10 mouse cellular contexts compared by ENCODE assay signal in the genomic region with DNA sequence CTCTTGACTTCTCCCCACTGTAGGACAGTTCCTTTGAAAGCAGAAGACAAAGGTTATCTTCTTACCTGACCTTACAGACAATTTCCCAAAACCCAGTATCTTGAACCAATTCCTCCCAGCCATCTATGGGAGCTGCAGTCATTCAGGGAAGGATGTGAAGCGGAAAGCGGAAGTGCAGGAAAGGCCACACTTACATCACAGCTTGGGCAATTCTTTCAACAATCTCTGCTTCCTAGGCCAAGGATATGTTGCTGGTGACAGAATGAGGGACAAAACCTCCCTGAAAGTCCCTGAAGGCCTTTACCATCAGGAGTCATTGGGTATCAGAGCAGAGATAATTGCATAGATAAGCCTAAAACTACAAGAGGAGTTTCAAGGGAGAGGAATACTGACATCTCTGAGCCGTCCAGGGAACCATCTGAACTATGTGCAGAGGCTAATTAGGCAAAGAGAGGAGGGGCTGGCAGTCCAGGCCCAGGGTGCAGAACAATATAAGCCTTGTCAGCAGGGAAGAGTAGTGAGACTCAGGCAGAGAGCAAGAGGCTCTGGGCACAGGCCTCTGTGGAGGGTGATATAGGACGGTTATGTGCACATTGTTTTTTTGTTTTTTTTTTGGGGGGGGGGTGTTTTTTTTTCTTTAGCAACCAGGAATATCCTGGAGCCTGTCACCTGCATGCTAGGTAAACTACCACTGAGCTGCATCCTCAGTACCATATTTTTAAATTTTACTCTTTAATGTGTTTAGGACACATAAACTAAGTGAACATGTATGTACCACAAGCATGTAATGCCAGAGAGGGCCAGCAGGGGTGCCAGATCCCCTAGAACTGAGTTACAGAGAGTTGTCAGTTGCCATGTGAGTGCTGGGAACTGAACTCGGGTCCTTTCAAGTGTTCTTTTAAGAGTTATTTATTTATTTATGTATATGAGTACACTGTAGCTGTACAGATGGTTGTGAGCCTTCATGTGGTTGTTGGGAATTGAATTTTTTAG. TPM values are rescaled to one million over a fixed set of nuclear protein-coding genes. Genes with fewer than 3 reads are reported as not detected.
DNase-seq lines count a peak whose midpoint lies in the region; ATAC-seq and TF ChIP-seq lines count a peak whose summit lies in the region.
"Had no signal": no experiment of that assay in that cellular context is flagged by ENCODE, and none has a peak within 500 bp of the region (broad histone marks: within the 10 kb centered on the region; RNA-seq: fewer than 3 reads in every experiment).

No protein-coding gene starts in this region.

- no peaks in the 10 kb centered on the region for H3K9me3 ChIP-seq in kidney, embryonic 14.5 days (ENCODE audit: control insufficient read depth, low read length)
- peaks cover 13% of the 10 kb centered on the region for H3K9me3 ChIP-seq in CH12.LX (replicated peaks; ENCODE audit: low read length)

- in situ Hi-C loops in CH12.LX (cut with MboI; ENCODE audit: low pct_ligation_motif_present, low pct_unique_long_range_greater_than_20kb, low sequenced_read_pairs): no loop called here

- no peak overlapping the region for H3K27ac ChIP-seq in kidney, embryonic 14.5 days (ENCODE audit: low read depth, low read length)
- no peak overlapping the region for H3K27ac ChIP-seq in CH12.LX (ENCODE audit: insufficient read depth, low read depth)
- H3K27ac ChIP-seq: limb, embryonic 12.5 days had no signal

- H3K9ac ChIP-seq in kidney, embryonic 14.5 days (ENCODE audit: low read depth, low read length): no peak overlapping the region
- H3K9ac ChIP-seq in CH12.LX (ENCODE audit: insufficient read depth, low read depth): no peak overlapping the region
- H3K9ac ChIP-seq: limb, embryonic 12.5 days had no signal

- no peak overlapping the region for H3K4me2 ChIP-seq in kidney, embryonic 14.5 days (replicated peaks; ENCODE audit: low read depth, low read length)
- no peak overlapping the region for H3K4me2 ChIP-seq in CH12.LX (ENCODE audit: insufficient read depth, low read depth, poor library complexity, severe bottlenecking)
- H3K4me2 ChIP-seq: limb, embryonic 12.5 days had no signal

- H3K36me3 ChIP-seq in kidney, embryonic 14.5 days (ENCODE audit: control insufficient read depth, insufficient read depth, low read length): peaks cover 8% of the 10 kb centered on the region; the same call in 1 of the 2 replicates
- H3K36me3 ChIP-seq in CH12.LX (replicated peaks in 1 of 2; ENCODE audit: control insufficient read depth in 1 of 2, insufficient read depth in 1 of 2, low read length in 1 of 2): peaks cover 45 to 89% of the 10 kb centered on the region in 2 experiments

- no peaks in the 10 kb centered on the region for H3K79me2 ChIP-seq in CH12.LX (replicated peaks; ENCODE audit: control insufficient read depth, extremely low read depth, insufficient read depth, poor library complexity, severe bottlenecking)

- no peak for TF ChIP-seq RAD21 in CH12.LX (IDR thresholded peaks at IDR 0.05; ENCODE audit: low read depth, low read length)

- TF ChIP-seq POLR2A in CH12.LX (IDR thresholded peaks at IDR 0.05; ENCODE audit: low read depth, low read length): no peak

- TF ChIP-seq EP300 in CH12.LX (IDR thresholded peaks at IDR 0.05; ENCODE audit: low read length): no peak

- H3K27me3 ChIP-seq in kidney, embryonic 14.5 days (ENCODE audit: control insufficient read depth, insufficient read depth, low read length): no peaks in the 10 kb centered on the region
- no peaks in the 10 kb centered on the region for H3K27me3 ChIP-seq in CH12.LX (replicated peaks)
- H3K27me3 ChIP-seq: limb, embryonic 12.5 days had no signal

- peak; percentile 39 for DNase-seq in CD4-positive, CD25-positive, alpha-beta regulatory T cell, adult 2 months (ENCODE audit: low read depth, low spot score)
- peak; percentile 29 for DNase-seq in kidney, postnatal 4 days
- no peak for DNase-seq in CH12.LX (ENCODE audit: extremely low read depth)
- peak; percentile 42 for DNase-seq in induced T-regulatory cell, adult 2 months (ENCODE audit: low read depth)
- DNase-seq in layer of hippocampus, postnatal 25 days (ENCODE audit: extremely low spot score in 1 of 2, low spot score in 1 of 2): no peak
- no peak for DNase-seq in urinary bladder, postnatal 10 days (ENCODE audit: low spot score)

- dilution Hi-C loops in CH12.LX (cut with MboI; ENCODE audit: extremely low pct_ligation_motif_present, extremely low pct_unique_long_range_greater_than_20kb, low sequenced_read_pairs): no loop called here

- TF ChIP-seq CTCF in CH12.LX (conservative IDR thresholded peaks at IDR 0.05 in 1 of 2, IDR thresholded peaks at IDR 0.05 in 1 of 2; ENCODE audit: low read depth in 2 of 2, low read length in 2 of 2): peak; percentile 16 to 24; a peak in 2 of 4 replicates

- 88% methylated on average over 5 of the region's 5 CpGs for WGBS in kidney, embryonic 14.5 days

- no peaks in the 10 kb centered on the region for H3K4me1 ChIP-seq in kidney, embryonic 14.5 days (ENCODE audit: control insufficient read depth, insufficient read depth, low read length)
- peaks cover 0 to 8% of the 10 kb centered on the region in 2 experiments; a peak in 1 of 4 replicates for H3K4me1 ChIP-seq in CH12.LX (ENCODE audit: control insufficient read depth in 1 of 2, insufficient read depth in 2 of 2)
- H3K4me1 ChIP-seq: limb, embryonic 12.5 days had no signal

- no peak overlapping the region for H3K4me3 ChIP-seq in kidney, embryonic 14.5 days (ENCODE audit: low read length)
- H3K4me3 ChIP-seq in CH12.LX (replicated peaks in 1 of 3; ENCODE audit: low read depth in 2 of 3, low read length in 2 of 3, poor library complexity in 1 of 3): no peak overlapping the region
- H3K4me3 ChIP-seq: erythroblast, embryonic 14.5 days; limb, embryonic 12.5 days had no signal

- ATAC-seq in CD4-positive, CD25-positive, alpha-beta regulatory T cell, adult 4 months: no peak
- no peak for ATAC-seq in kidney, embryonic 14.5 days (ENCODE audit: low FRiP score, low TSS enrichment)

TF ChIP-seq in CH12.LX, 34 proteins besides CTCF, POLR2A, EP300 and RAD21:
- TF ChIP-seq JUND (conservative IDR thresholded peaks at IDR 0.05; ENCODE audit: low read depth, low read length) (no peak), TCF12 (IDR thresholded peaks at IDR 0.05; ENCODE audit: low read depth, low read length) (no peak), ZKSCAN1 (IDR thresholded peaks at IDR 0.05; ENCODE audit: borderline replicate concordance, low read depth, low read length) (no peak), POLR2AphosphoS2 (IDR thresholded peaks at IDR 0.05; ENCODE audit: low read depth, low read length) (no peak), MYC (IDR thresholded peaks at IDR 0.05; ENCODE audit: low read depth, low read length) (no peak), E2F4 (IDR thresholded peaks at IDR 0.05; ENCODE audit: insufficient replicate concordance, low read depth, low read length) (no peak), MAX (IDR thresholded peaks at IDR 0.05; ENCODE audit: low read length) (no peak), TBP (conservative IDR thresholded peaks at IDR 0.05; ENCODE audit: low read depth, low read length) (no peak), USF2 (conservative IDR thresholded peaks at IDR 0.05; ENCODE audit: low read depth, low read length) (no peak), ZMIZ1 (IDR thresholded peaks at IDR 0.05; ENCODE audit: low read depth, low read length) (no peak), CHD1 (IDR thresholded peaks at IDR 0.05; ENCODE audit: low read depth, low read length) (no peak), RCOR1 (conservative IDR thresholded peaks at IDR 0.05; ENCODE audit: low read depth, low read length) (no peak), ELF1 (IDR thresholded peaks at IDR 0.05; ENCODE audit: low read depth, low read length) (no peak), ZC3H11A (IDR thresholded peaks at IDR 0.05; ENCODE audit: low read depth, low read length) (no peak), HCFC1 (IDR thresholded peaks at IDR 0.05; ENCODE audit: low read depth, low read length) (no peak), ZNF384 (IDR thresholded peaks at IDR 0.05; ENCODE audit: low read depth, low read length) (no peak)

RNA-seq across cellular contexts. Expression of gene Limk2, which starts 26.1 kb away (rescaled TPM):
- 10 to 100 TPM; 70.9 to 98.5 TPM for polyA plus RNA-seq in CD4-positive, CD25-positive, alpha-beta regulatory T cell, adult 4 months (2017; shearing (Covaris generic))
- polyA plus RNA-seq in kidney, embryonic 14.5 days (2014; fragmentation: Nextera tagmentation; extraction: Ambion mirVana): 32.6 and 41.7 TPM in 2 replicates
- total RNA-seq in CH12.LX (2012; rRNA removed) (49.7 and 64.0 TPM in 2 replicates), CH12.LX (2014; rRNA removed) (41.5 and 41.8 TPM in 2 replicates)
- polyA plus RNA-seq in CH12.LX (2012; ENCODE audit: insufficient read length, low read depth): 45.2 and 46.1 TPM in 2 replicates
- 100 to 1,000 TPM in 1 of 2 experiments, 10 to 100 TPM in 1; 83.1 to 104 TPM for total RNA-seq in layer of hippocampus, postnatal 25 days (2021)

RNA-seq across cellular contexts. Expression of gene Pik3ip1, which starts 52.7 kb away (rescaled TPM):
- polyA plus RNA-seq in CD4-positive, CD25-positive, alpha-beta regulatory T cell, adult 4 months (2017; shearing (Covaris generic)): 10 to 100 TPM; 54.8 to 78.5 TPM
- polyA plus RNA-seq in kidney, embryonic 14.5 days (2014; fragmentation: Nextera tagmentation; extraction: Ambion mirVana): 7.0 and 7.8 TPM in 2 replicates
- total RNA-seq in CH12.LX (2012; rRNA removed) (1.3 and 2.6 TPM in 2 replicates), CH12.LX (2014; rRNA removed) (0.39 and 0.80 TPM in 2 replicates)
- 1.3 and 1.9 TPM in 2 replicates for polyA plus RNA-seq in CH12.LX (2012; ENCODE audit: insufficient read length, low read depth)
- 10 to 100 TPM; 29.1 to 38.2 TPM for total RNA-seq in layer of hippocampus, postnatal 25 days (2021)

Comparison
In these comparisons a context has a peak if more than half of its experiments do, and no peak if none do; other contexts are left out.
1. DNase-seq: peak in CD4-positive, CD25-positive, alpha-beta regulatory T cell, adult 2 months (single experiment), kidney, postnatal 4 days (2 of 2) and induced T-regulatory cell, adult 2 months (single experiment); none in CH12.LX (single experiment), layer of hippocampus, postnatal 25 days (0 of 2) and urinary bladder, postnatal 10 days (single experiment).